Mouse (Mus musculus): Measurements from ENCODE around the gene Tekt3. TPM values are rescaled to one million over a fixed set of nuclear protein-coding genes. Genes with fewer than 3 reads are reported as not detected.
A peak's percentile ranks its signal among the peaks of the same experiment; 100 is the strongest.

Tekt3 gene
- total RNA-seq (2021): not detected

DNA sequence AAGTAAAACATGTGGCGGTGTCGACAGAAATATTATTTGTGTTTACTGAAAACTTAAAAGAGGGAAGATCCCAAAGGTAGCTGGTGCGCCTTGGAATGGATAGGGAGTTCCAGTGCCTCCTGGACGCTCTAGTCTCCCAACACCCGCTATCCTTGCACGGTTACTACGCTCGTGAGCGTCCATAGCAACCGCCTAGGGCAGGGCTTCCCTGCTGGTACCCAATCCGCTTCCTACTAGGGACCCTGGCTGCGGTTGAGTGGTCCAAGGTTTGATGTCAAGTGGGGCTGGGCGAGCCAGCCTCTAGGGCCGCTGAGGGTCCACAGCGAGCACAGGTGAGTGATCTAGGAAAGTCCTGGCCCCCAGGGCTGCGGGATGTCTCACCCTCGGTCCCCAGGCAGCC lies at the start of gene Tekt3:
TSS of gene Tekt3 (plus strand) at position 209 of the 400 bp plus-strand sequence.
- intact Hi-C loops (cut with DNase I): no loop called here

DNA sequence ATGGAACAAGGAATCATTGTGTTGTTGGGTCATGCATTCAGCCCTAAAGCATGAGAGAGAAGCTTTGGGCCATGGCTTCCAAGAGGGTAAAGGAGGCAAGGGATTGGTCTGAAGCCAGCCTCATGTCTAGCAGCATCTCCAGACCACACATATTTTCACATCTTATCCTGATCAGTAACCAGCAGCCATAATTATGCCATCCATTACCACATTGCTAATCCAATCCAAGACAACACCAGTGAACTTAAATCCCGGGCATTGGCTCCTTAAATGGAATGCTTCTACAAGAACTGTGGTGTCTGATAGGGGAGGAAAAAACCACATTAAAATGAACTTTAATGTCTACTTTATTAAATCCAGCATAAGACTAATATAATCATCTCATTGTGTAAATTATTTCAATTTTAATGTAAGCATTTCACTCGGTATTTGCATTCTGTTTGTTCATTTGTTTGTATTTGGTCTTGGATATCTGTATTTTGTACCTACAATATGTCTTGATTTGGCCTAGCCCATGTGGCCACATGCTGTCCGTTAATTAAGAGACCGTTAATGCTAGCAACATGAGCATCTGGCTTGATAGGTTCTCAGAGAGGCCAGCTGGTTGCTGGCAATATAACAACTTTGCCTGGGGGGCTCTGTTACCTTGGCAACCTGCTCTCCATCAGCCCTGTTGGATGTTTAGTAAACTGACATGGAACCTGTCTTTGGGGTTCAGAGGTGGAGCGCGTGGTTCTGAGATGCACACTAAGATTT lies 43.9 kb upstream of the Tekt3 start:
- no peak for DNase-seq (ENCODE audit: extremely low spot score in 1 of 2, low spot score in 2 of 2)
- intact Hi-C loops (cut with DNase I): no loop called here

More for the DNA sequence above, at the start of gene Tekt3:
- peak in 1 of 2 experiments; percentile 35 for DNase-seq (ENCODE audit: extremely low spot score in 1 of 2, low spot score in 2 of 2)

DNA sequence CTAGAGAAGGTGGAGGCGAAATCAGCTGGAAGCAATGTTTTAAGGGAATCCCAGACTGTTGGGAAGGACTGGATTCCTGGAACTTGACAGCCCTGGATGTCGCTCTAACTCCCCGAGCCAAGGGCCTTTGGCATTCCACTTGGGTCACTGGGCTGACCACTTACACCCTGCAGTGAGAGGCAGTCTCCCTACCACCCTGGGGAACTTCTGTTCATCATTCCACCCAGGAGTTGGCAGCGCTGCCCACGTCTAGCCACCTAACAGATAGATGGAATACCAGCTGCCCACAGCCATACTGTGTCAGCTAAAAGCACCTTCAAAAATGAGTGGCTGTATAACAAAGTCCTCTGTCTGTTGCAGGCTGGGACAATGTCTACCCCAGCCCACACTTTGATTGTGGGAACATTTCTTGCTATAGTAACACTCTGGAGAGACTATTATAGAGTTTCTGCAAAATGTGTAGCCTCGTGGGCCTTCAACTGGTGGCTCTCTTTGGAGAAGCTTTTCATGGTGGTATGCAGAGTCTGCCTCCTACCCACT lies 43.3 kb upstream of the Tekt3 start:
- DNase-seq (ENCODE audit: extremely low spot score in 1 of 2, low spot score in 2 of 2): no peak
- intact Hi-C loops (cut with DNase I): no loop called here

DNA sequence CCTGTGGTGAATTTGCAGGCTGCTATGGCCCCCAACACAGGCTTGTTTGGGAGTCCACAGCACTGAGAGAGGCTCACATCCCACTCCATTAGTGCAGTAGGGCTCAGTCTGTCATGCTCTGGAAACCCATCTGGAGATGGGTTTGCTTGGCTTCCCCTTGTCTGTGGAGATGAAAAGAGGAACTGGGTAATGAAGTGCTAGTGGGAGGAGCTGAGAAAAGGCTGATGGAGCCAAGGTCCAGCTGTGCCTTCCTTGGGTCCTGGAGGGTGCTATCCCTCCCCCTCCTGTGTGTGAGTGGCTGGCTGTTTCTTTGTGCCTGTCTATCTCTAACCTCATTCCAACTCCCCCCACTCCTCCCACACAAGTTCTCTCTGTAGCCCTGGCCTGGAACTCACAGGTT lies 40.8 kb upstream of the Tekt3 start:
- intact Hi-C loops (cut with DNase I): no loop called here
- peak in 1 of 2 experiments; percentile 35 for DNase-seq (ENCODE audit: extremely low spot score in 1 of 2, low spot score in 2 of 2)

DNA sequence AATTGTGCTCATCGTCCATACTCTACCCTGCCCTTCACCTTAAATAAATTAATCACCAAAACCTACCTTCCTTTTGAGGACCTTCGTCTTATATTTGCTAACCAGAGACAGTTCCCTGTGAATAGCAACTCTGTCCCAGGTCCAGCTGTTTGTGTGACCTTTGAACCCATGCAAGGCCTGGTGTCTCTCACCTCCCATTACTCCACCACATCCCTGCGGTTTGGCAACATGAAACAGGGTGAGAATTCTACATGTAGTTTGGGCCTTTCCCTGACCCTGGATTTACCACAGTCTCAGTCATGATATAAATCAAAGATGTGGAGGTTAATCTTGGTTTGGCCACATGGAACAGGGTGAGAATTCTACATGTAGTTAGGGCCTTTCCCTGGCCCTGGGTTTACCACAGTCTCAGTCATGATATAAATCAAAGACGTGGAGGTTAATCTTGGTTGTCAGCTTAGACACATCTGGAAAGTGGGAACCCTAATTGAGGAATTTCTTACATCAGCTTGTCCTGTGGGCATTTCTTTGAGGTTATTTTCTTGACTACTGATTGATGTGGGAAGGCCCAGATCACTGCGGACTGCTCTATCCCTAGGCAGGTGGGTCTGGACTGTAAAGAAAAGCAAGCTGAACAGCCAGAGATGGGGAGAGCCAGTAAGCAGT lies 40.2 kb upstream of the Tekt3 start:
- no peak for DNase-seq (ENCODE audit: extremely low spot score in 1 of 2, low spot score in 2 of 2)
- intact Hi-C loops (cut with DNase I): no loop called here

DNA sequence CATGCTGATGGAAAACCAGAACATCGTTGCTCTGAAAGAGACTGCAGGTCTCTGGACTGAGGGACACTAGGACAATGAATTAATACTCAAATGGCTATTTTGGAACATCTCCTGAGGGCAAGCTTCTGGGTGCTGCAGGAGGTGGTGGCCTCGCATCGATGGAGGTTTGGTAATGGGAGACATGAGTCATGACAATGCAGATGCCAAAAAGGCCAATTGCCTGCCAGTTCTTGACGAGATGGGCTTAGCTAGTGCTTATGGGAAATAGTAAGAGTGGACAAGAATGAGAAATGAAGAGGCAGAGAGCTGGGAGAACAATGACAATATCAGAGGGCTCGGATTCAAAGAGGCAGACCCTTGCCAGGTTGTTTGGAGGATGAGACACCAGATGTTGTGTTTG lies 38.0 kb upstream of the Tekt3 start:
- no peak for DNase-seq (ENCODE audit: extremely low spot score in 1 of 2, low spot score in 2 of 2)
- intact Hi-C loops (cut with DNase I): no loop called here

DNA sequence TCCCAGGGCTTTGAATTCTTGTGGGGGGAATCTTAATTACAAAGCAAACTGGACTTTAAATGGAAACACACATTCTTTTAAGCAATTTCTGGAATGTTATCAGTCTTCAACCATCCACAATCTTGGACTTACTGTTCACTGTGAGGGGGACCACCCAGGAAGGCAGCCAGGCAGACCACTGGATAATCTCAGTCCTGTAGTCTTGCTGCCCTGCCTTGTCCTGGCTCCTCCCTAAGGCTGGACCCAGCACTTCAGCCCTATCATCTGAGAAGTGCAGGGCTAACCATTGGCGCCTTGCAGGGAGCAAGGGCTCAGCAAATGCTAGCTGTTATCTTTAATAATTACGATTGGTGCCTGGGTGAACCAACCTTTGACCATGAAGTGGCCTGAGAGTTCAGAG lies 37.3 kb upstream of the Tekt3 start:
- no peak for DNase-seq (ENCODE audit: extremely low spot score in 1 of 2, low spot score in 2 of 2)

DNA sequence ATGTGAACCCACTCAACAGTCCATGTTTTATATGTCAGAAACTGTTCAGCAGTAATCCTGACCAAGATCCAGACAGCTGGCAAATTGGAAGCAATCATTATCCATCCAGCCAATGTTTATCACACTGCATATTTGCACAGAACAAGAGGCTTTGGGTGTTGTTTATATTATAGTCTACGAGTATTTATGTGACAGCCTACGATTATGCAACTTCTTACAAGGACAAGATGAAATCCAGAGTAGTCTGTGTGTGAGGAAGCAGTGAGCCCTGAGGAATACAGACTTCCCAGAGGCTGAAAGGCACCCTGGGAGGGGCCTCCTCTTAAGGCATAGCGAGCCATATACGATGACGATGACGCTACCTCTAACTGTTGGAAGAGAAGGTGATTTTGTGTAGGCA lies 36.0 kb upstream of the Tekt3 start:
- intact Hi-C loops (cut with DNase I): no loop called here
- peak in 1 of 2 experiments; percentile 19 for DNase-seq (ENCODE audit: extremely low spot score in 1 of 2, low spot score in 2 of 2)

More for the DNA sequence above, 37.3 kb upstream of the Tekt3 start:
- intact Hi-C loops (cut with DNase I): no loop called here

DNA sequence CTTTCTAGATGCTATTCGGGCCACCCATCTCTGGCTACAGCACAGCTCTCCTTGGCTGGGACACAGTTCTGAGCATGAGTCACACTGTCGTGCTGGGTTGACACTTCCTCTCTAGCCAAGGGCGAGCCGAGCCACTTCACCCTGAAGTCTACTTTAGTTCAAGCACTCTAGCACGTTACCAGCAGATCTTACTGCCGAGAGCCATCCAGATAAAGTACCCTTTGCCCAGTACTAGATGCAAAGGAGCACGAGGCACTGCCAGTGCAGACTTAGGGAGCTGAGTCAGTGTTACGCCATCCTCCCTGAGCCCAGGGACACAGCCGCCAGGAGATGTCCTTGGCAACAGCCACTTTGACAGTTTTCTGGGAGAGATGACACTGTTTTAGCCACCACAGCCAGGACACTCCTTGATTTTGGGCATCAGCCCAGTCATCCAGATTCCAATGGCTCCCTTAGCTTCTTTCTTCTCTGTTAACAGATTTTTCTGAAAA lies 34.8 kb upstream of the Tekt3 start:
- intact Hi-C loops (cut with DNase I): no loop called here
- DNase-seq (ENCODE audit: extremely low spot score in 1 of 2, low spot score in 2 of 2): no peak

DNA sequence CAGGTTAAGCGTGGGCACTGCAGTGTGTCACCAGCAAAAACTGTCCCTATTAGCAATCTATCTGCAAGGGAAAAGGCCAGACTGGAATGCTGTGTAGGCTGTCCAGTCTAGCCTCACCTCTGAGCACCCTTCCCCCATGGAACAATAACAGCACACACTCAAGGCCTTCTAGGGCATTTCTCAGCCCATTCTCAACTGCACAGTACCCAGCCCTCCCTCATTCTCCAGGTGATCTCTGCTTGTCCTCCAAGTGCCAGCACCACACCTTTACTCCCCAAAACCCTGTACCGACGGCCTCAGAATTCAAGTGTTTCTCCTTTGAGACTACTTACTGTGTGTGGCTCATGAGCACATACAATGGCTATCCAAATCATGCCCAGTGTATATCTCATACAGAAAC lies 33.3 kb upstream of the Tekt3 start:
- DNase-seq (ENCODE audit: extremely low spot score in 1 of 2, low spot score in 2 of 2): no peak

DNA sequence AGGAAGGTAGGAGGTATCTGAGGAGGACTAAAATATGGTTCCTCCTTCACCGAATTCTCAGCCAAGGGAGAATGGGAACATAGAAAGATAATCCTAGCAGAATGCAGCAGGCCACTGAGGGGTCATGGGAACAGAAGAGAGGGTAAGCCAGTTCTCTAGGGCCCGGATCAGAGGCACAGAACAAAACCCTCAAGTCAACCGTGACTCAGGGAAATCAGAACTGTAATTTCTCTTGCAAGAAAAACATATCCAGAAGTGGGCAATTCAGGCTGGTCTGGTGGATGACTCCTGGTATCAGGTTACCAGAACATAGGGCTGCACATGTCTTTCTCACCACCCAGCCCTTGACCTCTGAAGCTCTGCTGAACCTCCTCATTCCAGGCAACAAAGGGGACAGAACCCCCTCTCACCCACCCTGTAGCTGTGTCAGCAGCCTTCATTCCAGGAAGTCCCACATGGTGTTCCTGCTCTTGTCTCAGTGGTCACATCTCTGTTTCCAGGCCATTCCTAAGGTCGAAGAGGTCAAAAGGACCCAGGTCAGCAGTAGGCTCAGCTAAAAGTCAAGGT lies 32.2 kb upstream of the Tekt3 start:
- DNase-seq (ENCODE audit: extremely low spot score in 1 of 2, low spot score in 2 of 2): no peak
- intact Hi-C loops (cut with DNase I): no loop called here

More for the DNA sequence above, 33.3 kb upstream of the Tekt3 start:
- intact Hi-C loops (cut with DNase I): no loop called here

DNA sequence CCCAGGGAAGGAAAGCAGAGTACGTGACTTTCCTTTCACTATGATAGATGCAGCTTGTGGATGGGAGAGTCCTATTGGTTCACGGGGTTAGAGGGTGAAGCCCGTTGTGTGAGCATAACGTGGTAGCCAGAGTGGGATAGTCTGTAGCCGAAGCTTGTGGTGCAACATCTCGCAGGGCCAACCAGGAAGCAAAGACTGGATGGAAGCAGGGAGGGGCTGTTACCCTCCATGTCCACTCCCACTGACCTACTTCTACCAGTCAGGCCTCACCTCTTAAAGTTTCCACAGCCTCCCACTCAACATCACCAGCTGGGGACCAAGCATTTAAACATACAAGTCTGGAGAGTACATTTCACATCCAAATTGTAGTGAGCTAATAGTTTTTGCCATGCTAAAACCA lies 31.7 kb upstream of the Tekt3 start:
- intact Hi-C loops (cut with DNase I): no loop called here
- DNase-seq (ENCODE audit: extremely low spot score in 1 of 2, low spot score in 2 of 2): no peak

DNA sequence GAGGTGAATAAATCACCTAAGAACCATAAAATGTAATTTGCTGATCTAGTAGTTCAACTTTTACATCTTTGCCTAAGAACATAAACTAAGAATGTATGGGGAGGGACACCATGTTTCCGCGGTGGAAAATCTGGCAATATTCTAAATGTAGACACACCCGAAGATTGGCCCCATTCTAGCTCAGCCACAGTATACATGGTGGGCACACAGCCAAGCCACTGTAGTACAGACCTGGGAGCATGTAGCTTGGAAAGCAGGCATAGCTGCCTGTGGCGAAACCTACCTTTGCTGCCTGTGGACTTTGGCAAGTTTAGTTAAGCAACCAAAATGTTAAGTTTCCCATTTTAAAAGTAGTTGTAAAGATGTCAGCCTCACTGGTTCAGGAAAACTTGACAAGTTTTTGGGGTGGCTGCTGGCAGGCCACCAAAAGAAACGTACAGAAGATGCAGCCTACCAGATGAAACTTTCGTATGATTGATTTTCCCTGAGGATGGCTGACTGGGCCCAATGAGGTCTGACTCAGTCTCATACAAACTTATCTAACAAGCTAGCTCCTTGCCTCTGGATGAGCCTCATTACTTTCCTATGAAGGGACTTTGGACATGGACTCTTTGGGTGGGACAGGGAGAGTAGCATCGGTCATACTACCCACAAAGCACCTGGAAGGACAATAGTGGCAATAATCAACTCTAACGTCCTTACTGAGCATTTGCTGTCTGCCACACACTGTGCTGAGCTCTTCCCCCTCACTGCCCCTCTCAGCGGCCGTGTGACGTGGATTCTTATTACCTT lies 25.8 kb upstream of the Tekt3 start:
- intact Hi-C loops (cut with DNase I): no loop called here

DNA sequence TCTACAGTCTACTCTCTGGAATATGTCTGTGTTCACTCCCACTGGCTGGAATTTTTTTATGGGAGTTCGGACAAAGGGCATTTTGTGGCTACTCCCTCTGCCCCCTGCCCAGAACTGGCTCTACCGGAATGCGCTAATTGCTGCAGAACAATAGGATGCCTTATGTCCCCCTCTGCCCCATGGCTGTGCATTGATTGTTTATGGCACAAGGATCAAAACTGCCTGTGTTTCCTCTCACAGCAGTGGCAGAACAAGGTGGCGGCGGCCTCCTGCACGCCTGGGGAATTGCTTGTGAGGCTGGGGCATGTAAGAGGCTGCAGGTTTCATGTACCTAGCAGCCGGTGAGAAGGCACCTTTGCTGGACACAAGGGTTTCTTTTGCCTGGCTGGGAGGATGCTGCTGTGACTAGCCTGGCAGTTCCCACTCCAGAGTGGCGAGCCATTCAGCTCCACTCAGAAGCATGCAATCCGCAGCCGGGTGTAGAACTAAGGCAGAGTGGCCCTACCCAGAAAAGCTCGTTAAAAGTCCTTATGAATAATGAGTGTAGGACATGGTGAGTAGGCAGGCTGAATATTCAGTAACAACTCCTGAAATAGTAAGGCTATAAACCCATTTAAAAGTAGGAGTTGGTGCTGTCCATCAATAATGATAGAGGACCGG lies 21.3 kb upstream of the Tekt3 start:
- intact Hi-C loops (cut with DNase I): no loop called here
- no peak for DNase-seq (ENCODE audit: extremely low spot score in 1 of 2, low spot score in 2 of 2)

More for the DNA sequence above, 25.8 kb upstream of the Tekt3 start:
- no peak for DNase-seq (ENCODE audit: extremely low spot score in 1 of 2, low spot score in 2 of 2)

DNA sequence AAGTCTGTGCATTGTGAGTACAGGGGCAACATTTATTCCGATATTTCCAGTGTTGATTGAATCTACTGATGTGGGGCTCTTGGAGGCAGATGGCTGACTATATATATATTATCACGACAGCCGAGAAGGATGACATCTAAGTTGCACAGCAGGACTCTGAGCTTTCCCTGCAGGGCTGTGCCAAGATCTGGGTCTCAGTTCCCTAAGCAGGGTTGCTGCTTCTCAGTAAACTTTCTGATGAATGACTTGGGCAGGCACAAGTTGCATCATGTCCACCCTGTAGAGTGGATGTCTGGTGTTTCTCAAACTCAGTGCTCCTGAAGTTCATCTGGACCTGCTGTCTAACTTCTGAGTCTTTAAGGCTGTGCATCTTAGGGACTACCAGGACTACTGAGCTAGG lies 15.7 kb upstream of the Tekt3 start:
- no peak for DNase-seq (ENCODE audit: extremely low spot score in 1 of 2, low spot score in 2 of 2)
- intact Hi-C loops (cut with DNase I): no loop called here

DNA sequence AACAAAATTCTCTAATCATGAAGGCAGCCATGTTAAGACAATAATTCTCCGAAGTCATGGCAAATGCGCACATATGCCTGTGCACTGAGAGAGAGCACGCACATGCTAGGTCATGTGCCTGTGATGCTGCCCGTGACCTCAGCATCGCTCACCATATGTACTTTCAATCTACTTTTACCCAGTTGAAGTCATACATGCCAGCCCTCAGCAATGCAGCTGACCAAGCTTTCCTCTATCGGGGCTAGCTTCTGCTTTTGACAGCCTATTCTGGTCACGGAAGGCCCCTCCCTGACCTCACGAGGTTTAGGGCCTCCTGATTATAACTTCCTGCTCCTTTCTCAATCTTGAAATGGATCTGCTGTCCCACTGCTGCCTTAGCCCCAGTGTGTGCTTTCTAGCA lies 15.1 kb upstream of the Tekt3 start:
- intact Hi-C loops (cut with DNase I): no loop called here
- peak in 1 of 2 experiments; percentile 31 for DNase-seq (ENCODE audit: extremely low spot score in 1 of 2, low spot score in 2 of 2)

DNA sequence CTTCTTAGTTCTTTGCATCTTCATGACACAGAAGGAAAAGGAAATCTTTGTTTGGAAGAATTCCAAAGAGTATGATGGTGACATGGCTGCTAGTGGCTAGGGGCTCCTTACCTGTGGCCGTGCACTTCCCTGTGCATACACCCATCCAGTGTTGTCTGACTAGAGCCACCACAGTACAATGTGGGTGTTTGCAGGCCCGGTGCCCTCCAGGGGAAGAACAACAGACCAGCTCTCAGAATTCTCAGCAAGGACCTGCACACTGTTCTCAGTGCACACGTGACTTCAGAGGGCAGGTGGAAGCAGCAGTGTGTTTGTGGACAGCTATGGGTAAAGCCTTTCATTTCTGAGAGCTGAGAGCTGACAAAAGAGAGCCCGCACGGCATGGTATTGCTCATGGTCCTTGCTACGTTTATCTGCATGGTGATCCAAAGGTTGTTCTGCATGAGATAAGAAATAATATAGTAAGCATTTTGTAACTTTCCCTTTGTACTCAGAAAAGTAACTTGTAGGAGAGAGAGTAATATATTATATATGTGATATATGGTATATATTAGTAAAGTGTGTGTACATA lies 11.0 kb upstream of the Tekt3 start:
- no peak for DNase-seq (ENCODE audit: extremely low spot score in 1 of 2, low spot score in 2 of 2)
- intact Hi-C loops (cut with DNase I): no loop called here

DNA sequence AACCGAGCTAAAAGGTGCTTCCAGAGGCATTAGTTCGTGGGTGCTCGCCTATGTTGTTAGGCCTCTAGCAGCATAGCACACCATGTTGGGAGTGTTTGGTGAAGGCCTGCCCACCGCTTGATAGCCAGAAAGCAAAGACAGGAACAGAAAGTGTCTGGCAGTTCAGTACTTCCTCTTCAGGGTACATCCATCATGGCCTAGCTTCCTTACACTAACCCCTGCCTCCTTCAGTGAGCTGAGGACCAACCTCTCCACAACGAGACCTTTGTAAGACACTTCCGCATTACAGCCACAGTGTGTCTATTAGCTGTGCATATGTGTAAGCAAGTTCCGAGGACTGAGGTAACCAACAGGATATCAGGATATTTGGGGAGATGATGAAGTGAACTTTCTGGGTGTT lies 10.4 kb upstream of the Tekt3 start:
- intact Hi-C loops (cut with DNase I): no loop called here
- DNase-seq (ENCODE audit: extremely low spot score in 1 of 2, low spot score in 2 of 2): peak in 1 of 2 experiments; percentile 11

Measured in left cerebral cortex, postnatal 10 days (tissue).